Mouse (Mus musculus) heart, embryonic 12.5 days (tissue): ENCODE measurements at regions not wholly inside any gene's neighbourhood (a gene's known extent, or its start where the extent isn't known, plus 50 kb on each side); places are given as distances from the start of the nearest gene placed in this dataset.

Source experiments
- ATAC-seq: fragments of 200-750 bp; cut with Nextera tagmentation; 2 replicates; pipeline ENCODE4 v1.8.0; 2017; ENCODE audit warnings: moderate TSS enrichment, moderate library complexity; ENCODE audit not compliant: insufficient number of reproducible peaks, low FRiP score
- H3K27ac ChIP-seq: fragments of 300-500 bp; sonication (generic); 2 replicates; pipeline ENCODE4 v1.5.1; 2016; ENCODE audit warnings: mild to moderate bottlenecking, moderate library complexity; ENCODE audit not compliant: poor library complexity, severe bottlenecking
- H3K27me3 ChIP-seq: fragments of 300-500 bp; sonication (generic); replicated peaks from 2 replicates; pipeline ENCODE4 v1.6.1; 2016; ENCODE audit warnings: mild to moderate bottlenecking, moderate library complexity
- H3K36me3 ChIP-seq: fragments of 300-500 bp; sonication (generic); 2 replicates; pipeline ENCODE4 v1.6.1; 2016; ENCODE audit warnings: mild to moderate bottlenecking, moderate library complexity
- H3K4me1 ChIP-seq: fragments of 300-500 bp; sonication (generic); replicated peaks from 2 replicates; pipeline ENCODE4 v1.6.1; 2016; ENCODE audit warnings: mild to moderate bottlenecking
- H3K4me2 ChIP-seq: fragments of 300-500 bp; sonication (generic); 2 replicates; pipeline ENCODE4 v1.6.1; 2016; ENCODE audit warnings: mild to moderate bottlenecking, moderate library complexity
- H3K4me3 ChIP-seq: fragments of 300-500 bp; sonication (generic); 2 replicates; pipeline ENCODE4 v1.5.1; 2016; ENCODE audit warnings: mild to moderate bottlenecking
- H3K9ac ChIP-seq: fragments of 300-500 bp; sonication (generic); 2 replicates; pipeline ENCODE4 v1.6.1; 2016; ENCODE audit warnings: mild to moderate bottlenecking, moderate library complexity
- H3K9me3 ChIP-seq: fragments of 300-500 bp; sonication (generic); replicated peaks from 2 replicates; pipeline ENCODE4 v1.6.1; 2016; ENCODE audit warnings: mild to moderate bottlenecking, moderate library complexity
- WGBS: fragments of 180-500 bp; shearing (Covaris S2); methylation state at CpG from one replicate; pipeline ENCODE4 v1.1.7; 2016; 5-methylcytosine and 5-hydroxymethylcytosine counted together

- H3K9ac ChIP-seq, result no peak overlapping the region
- H3K36me3 ChIP-seq, result no peaks in the 10 kb centered on the region
- WGBS, result 38% methylated on average over 13 of the region's 13 CpGs
- ATAC-seq, result no peak
- no peak overlapping the region for H3K4me3 ChIP-seq
- no peak overlapping the region for H3K4me2 ChIP-seq
- H3K9me3 ChIP-seq, result 0 out of 2 replicates have a peak, but pooled peaks cover 2% of the 10 kb centered on the region
- H3K27me3 ChIP-seq, result peaks cover 46% of the 10 kb centered on the region
- no peak overlapping the region for H3K27ac ChIP-seq
- 0 out of 2 replicates have a peak, but pooled peaks cover 4% of the 10 kb centered on the region for H3K4me1 ChIP-seq
These were observed 53.0 kb downstream of the Hoxa1 start for GRCm38 (mm10) chr6:52105031-52105593.

GRCm38 (mm10) chr6:52104141-52104540 is 54.0 kb downstream of the Hoxa1 start:
- Histone ChIP-seq H3K4me3 (no peak overlapping the region), H3K27me3 (peaks cover 47% of the 10 kb centered on the region), H3K9ac (no peak overlapping the region), H3K4me2 (no peak overlapping the region), H3K27ac (no peak overlapping the region), H3K36me3 (no peaks in the 10 kb centered on the region), H3K9me3 (0 out of 2 replicates have a peak, but pooled peaks cover 2% of the 10 kb centered on the region), H3K4me1 (0 out of 2 replicates have a peak, but pooled peaks cover 4% of the 10 kb centered on the region)
- WGBS, result 83% methylated on average over 11 of the region's 11 CpGs
- ATAC-seq, result no peak

- Histone ChIP-seq H3K27ac (no peak overlapping the region), H3K27me3 (peaks cover 52% of the 10 kb centered on the region), H3K9me3 (0 out of 2 replicates have a peak, but pooled peaks cover 2% of the 10 kb centered on the region), H3K36me3 (no peaks in the 10 kb centered on the region), H3K4me2 (no peak overlapping the region), H3K4me3 (no peak overlapping the region), H3K4me1 (0 out of 2 replicates have a peak, but pooled peaks cover 4% of the 10 kb centered on the region), H3K9ac (no peak overlapping the region)
- no peak for ATAC-seq
- WGBS, result 81% methylated on average over 7 of the region's 7 CpGs
These were observed 54.5 kb downstream of the Hoxa1 start for GRCm38 (mm10) chr6:52103661-52104060.

GRCm38 (mm10) chr6:52102699-52103098 is 55.4 kb downstream of the Hoxa1 start:
- WGBS, result 51% methylated on average over 8 of the region's 8 CpGs
- Histone ChIP-seq H3K36me3 (no peaks in the 10 kb centered on the region), H3K9me3 (0 out of 2 replicates have a peak, but pooled peaks cover 2% of the 10 kb centered on the region), H3K9ac (no peak overlapping the region), H3K4me3 (no peak overlapping the region), H3K27me3 (peaks cover 53% of the 10 kb centered on the region), H3K27ac (no peak overlapping the region), H3K4me2 (no peak overlapping the region), H3K4me1 (0 out of 2 replicates have a peak, but pooled peaks cover 4% of the 10 kb centered on the region)
- ATAC-seq, result no peak

- no peaks in the 10 kb centered on the region for H3K36me3 ChIP-seq
- no peak overlapping the region for H3K4me3 ChIP-seq
- WGBS, result 64% methylated on average over 8 of the region's 8 CpGs
- peaks cover 53% of the 10 kb centered on the region for H3K27me3 ChIP-seq
- no peak overlapping the region for H3K27ac ChIP-seq
- no peak overlapping the region for H3K4me2 ChIP-seq
- H3K9me3 ChIP-seq, result 0 out of 2 replicates have a peak, but pooled peaks cover 2% of the 10 kb centered on the region
- no peak overlapping the region for H3K9ac ChIP-seq
- ATAC-seq, result no peak
- 0 out of 2 replicates have a peak, but pooled peaks cover 4% of the 10 kb centered on the region for H3K4me1 ChIP-seq
These were observed 55.9 kb downstream of the Hoxa1 start for GRCm38 (mm10) chr6:52102179-52102578.

- ATAC-seq, result no peak
- Histone ChIP-seq H3K36me3 (no peaks in the 10 kb centered on the region), H3K9me3 (0 out of 2 replicates have a peak, but pooled peaks cover 2% of the 10 kb centered on the region), H3K4me1 (0 out of 2 replicates have a peak, but pooled peaks cover 4% of the 10 kb centered on the region), H3K4me2 (no peak overlapping the region), H3K27ac (no peak overlapping the region), H3K9ac (no peak overlapping the region), H3K27me3 (peaks cover 53% of the 10 kb centered on the region), H3K4me3 (no peak overlapping the region)
- 71% methylated on average over 6 of the region's 6 CpGs for WGBS
These were observed 56.9 kb downstream of the Hoxa1 start for GRCm38 (mm10) chr6:52101209-52101608.

GRCm38 (mm10) chr6:52098851-52099250 is 59.3 kb downstream of the Hoxa1 start:
- Histone ChIP-seq H3K9ac (no peak overlapping the region), H3K27me3 (peaks cover 49% of the 10 kb centered on the region), H3K4me1 (no peaks in the 10 kb centered on the region), H3K27ac (no peak overlapping the region), H3K36me3 (no peaks in the 10 kb centered on the region), H3K9me3 (0 out of 2 replicates have a peak, but pooled peaks cover 2% of the 10 kb centered on the region), H3K4me2 (no peak overlapping the region), H3K4me3 (no peak overlapping the region)
- ATAC-seq, result no peak
- WGBS, result 88% methylated on average over 7 of the region's 7 CpGs

GRCm38 (mm10) chr6:52095575-52095974 is 62.5 kb downstream of the Hoxa1 start:
- 86% methylated on average over 7 of the region's 7 CpGs for WGBS
- Histone ChIP-seq H3K27me3 (peaks cover 39% of the 10 kb centered on the region), H3K4me2 (no peak overlapping the region), H3K27ac (no peak overlapping the region), H3K9ac (no peak overlapping the region), H3K4me1 (no peaks in the 10 kb centered on the region), H3K36me3 (no peaks in the 10 kb centered on the region), H3K9me3 (no peaks in the 10 kb centered on the region), H3K4me3 (no peak overlapping the region)
- no peak for ATAC-seq

GRCm38 (mm10) chr6:52091445-52091844 is 66.7 kb downstream of the Hoxa1 start:
- Histone ChIP-seq H3K9me3 (no peaks in the 10 kb centered on the region), H3K4me3 (no peak overlapping the region), H3K36me3 (no peaks in the 10 kb centered on the region), H3K4me1 (peaks cover under 1% of the 10 kb centered on the region; the same call in 1 of the 2 replicates), H3K27me3 (peaks cover 61% of the 10 kb centered on the region), H3K9ac (no peak overlapping the region), H3K4me2 (no peak overlapping the region), H3K27ac (no peak overlapping the region)
- 30% methylated on average over 5 of the region's 5 CpGs for WGBS
- no peak for ATAC-seq

- peak; percentile 45; the same call in 1 of the 2 replicates for ATAC-seq
These were observed 72.0 kb downstream of the Hoxa1 start for GRCm38 (mm10) chr6:52085932-52086643.

GRCm38 (mm10) chr6:52084622-52085021 is 72.3 kb upstream of the Skap2 start:
- Histone ChIP-seq H3K27ac (no peak overlapping the region), H3K9ac (no peak overlapping the region), H3K9me3 (no peaks in the 10 kb centered on the region), H3K4me2 (no peak overlapping the region), H3K4me1 (0 out of 2 replicates have a peak, but pooled peaks cover 6% of the 10 kb centered on the region), H3K4me3 (no peak overlapping the region), H3K36me3 (no peaks in the 10 kb centered on the region), H3K27me3 (peaks cover 73% of the 10 kb centered on the region)
- WGBS, result 74% methylated on average over 2 of the region's 2 CpGs
- ATAC-seq, result no peak

More at GRCm38 (mm10) chr6:52085932-52086643, 72.0 kb downstream of the Hoxa1 start:
- peaks cover 70% of the 10 kb centered on the region for H3K27me3 ChIP-seq
- no peak overlapping the region for H3K4me3 ChIP-seq
- WGBS, result 15% methylated on average over 17 of the region's 17 CpGs
- H3K36me3 ChIP-seq, result no peaks in the 10 kb centered on the region
- no peak overlapping the region for H3K9ac ChIP-seq
- no peak overlapping the region for H3K27ac ChIP-seq
- no peaks in the 10 kb centered on the region for H3K9me3 ChIP-seq
- H3K4me1 ChIP-seq, result peaks cover 6% of the 10 kb centered on the region; the same call in 1 of the 2 replicates
- H3K4me2 ChIP-seq, result peak overlapping the region; percentile 30
